Mouse (Mus musculus): ENCODE results near the gene Dnajc2. TPM values are rescaled to one million over a fixed set of nuclear protein-coding genes. Genes with fewer than 3 reads are reported as not detected.

Dnajc2 gene
- total RNA-seq (2018; cell fraction: chromatin; rRNA removed) = 10 to 100 TPM in 23 of 26 experiments, 1 to 10 TPM in 3; 5.3 to 84.5 (median 39.4) TPM
- total RNA-seq (2018; cell fraction: cytosol; rRNA removed) = 10 to 100 TPM; 27.2 to 86.7 (median 54.5) TPM
- total RNA-seq (2018; cell fraction: nucleus; rRNA removed) = 10 to 100 TPM in 22 of 26 experiments, 1 to 10 TPM in 4; 9.0 to 57.0 (median 29.3) TPM
- 34.1 to 81.4 TPM (median 62.3 TPM) in 3 replicates for polyA plus RNA-seq (2018)

DNA sequence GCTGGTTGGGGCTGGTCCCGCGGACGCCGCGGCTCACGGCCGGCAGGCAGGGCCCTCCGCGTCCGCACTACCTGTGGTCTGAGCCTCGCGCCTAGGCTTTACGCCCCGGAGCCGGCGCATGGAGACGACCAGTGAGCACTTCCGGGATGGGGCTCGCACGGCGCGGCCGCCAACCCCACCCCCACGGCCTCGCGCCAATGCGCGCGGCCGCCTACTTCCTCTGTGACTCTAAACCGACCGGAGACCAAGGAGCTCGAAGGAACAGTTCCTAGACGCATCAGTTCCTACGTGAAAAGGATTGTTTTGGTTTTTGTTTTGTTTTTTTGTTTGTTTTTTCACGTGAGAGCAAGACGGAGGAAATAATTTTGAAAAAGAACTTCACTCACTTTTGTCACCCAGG lies at the start of gene Dnajc2, which contains the start of gene Psmc2:
TSS of gene Dnajc2 (minus strand) at position 199 of the 400 bp plus-strand sequence.
TSS of gene Psmc2 (plus strand) at position 231 of the 400 bp plus-strand sequence.
- Histone ChIP-seq H3K27ac (peak within 1 kb of the TSS; percentile 56), H3K79me2 (ENCODE audit: inconsistent target) (peaks cover 53% of the 10 kb centered on the region), H3K4me3 (ENCODE audit: inconsistent target) (peak within 1 kb of the TSS; percentile 94), H3K36me3 (ENCODE audit: inconsistent target) (peaks cover 26% of the 10 kb centered on the region; the same call in 1 of the 2 replicates)
- WGBS (ENCODE audit: missing documents) = under 1% methylated on average over 36 of the region's 37 CpGs

DNA sequence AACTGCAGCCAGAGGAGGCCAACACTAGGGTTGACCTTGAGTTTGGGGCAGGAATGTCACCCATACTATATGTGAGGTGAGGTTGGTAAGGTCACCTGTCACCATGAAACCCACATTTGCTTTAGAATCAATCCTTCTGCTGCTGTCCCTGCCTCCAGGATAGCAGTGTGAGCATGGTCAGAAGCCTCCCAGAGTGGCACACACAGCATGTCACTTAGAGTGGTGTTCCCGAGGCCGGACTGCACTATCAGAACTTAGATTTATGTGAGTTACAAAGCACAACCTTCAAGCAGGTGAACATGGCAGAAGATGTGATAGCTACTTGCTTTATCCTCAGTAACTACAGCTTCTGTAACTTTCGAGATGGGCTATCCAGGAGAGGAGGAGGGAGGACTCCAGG lies 46.7 kb upstream of the Dnajc2 start:
- Histone ChIP-seq H3K27ac (no peak overlapping the region), H3K36me3 (ENCODE audit: inconsistent target) (no peaks in the 10 kb centered on the region), H3K79me2 (ENCODE audit: inconsistent target) (no peaks in the 10 kb centered on the region), H3K4me3 (ENCODE audit: inconsistent target) (no peak overlapping the region)
- WGBS (ENCODE audit: missing documents) = 84% methylated on average over 3 of the region's 3 CpGs

DNA sequence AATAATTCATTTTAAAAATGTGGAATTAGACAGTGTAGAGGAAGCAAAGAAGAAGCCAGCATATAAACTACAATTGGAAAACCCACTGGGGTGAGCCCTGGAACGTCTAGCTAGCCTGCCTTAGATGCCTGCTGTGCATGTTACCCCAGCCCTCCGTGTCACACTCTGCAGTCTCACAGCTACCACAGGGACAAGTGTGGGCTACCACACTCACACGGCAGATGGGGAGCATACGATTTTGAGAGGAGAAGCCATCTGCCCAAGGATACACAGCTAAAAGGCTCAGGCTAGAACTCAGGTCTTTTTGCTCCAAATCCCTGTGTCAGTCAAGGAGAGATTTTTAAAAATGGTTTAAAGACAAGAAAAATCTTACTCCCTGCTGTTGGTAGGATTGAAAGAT lies 43.8 kb upstream of the Dnajc2 start:
- Histone ChIP-seq H3K36me3 (ENCODE audit: inconsistent target) (no peaks in the 10 kb centered on the region), H3K4me3 (ENCODE audit: inconsistent target) (no peak overlapping the region), H3K79me2 (ENCODE audit: inconsistent target) (no peaks in the 10 kb centered on the region), H3K27ac (no peak overlapping the region)
- 93% methylated on average over 4 of the region's 4 CpGs for WGBS (ENCODE audit: missing documents)

DNA sequence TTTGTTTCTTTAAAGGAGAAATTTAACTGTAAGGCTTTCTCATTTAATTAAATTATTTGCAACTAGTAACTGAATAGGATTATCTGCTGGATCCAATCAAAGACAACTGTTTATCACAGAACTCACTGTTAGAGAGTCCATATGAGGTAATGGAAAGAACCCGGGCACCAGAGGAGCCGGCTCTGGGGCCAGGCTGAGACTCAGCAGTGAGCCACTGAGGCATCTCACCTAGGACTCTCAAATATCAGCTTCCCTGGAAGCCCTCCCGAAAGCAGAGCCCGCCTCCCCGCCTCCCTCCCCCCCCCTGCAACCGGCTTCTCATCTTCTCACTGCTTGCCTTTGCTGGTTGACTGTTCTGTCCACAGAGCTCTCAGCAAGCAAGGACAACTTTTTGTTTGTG lies 42.6 kb upstream of the Dnajc2 start:
- Histone ChIP-seq H3K27ac (no peak overlapping the region), H3K4me3 (ENCODE audit: inconsistent target) (no peak overlapping the region)
- 80% methylated on average over 5 of the region's 6 CpGs for WGBS (ENCODE audit: missing documents)

DNA sequence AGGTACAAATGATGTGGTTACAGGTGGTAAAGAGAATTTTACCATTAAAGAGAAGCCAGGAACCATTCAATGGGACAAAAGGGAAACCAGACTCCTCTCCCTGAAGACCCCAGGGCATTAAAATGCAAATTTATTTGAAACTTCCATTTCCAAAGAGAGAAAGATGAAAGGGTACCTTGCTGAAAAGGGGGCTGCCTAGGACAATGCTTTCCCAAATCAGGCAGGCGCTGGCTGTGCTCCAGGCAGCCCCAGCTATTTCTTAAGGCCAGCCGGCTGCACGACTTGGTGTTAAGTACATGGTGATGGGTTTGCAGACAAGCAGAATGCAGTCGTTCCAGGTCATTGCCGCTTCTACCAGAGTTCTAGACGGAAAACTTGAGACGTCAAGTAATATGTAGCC lies 41.3 kb upstream of the Dnajc2 start:
- Histone ChIP-seq H3K79me2 (ENCODE audit: inconsistent target) (no peaks in the 10 kb centered on the region), H3K36me3 (ENCODE audit: inconsistent target) (no peaks in the 10 kb centered on the region), H3K27ac (no peak overlapping the region), H3K4me3 (ENCODE audit: inconsistent target) (no peak overlapping the region)
- WGBS (ENCODE audit: missing documents) = 93% methylated on average over 7 of the region's 7 CpGs

More for the DNA sequence above, 42.6 kb upstream of the Dnajc2 start:
- Histone ChIP-seq H3K36me3 (ENCODE audit: inconsistent target) (no peaks in the 10 kb centered on the region), H3K79me2 (ENCODE audit: inconsistent target) (no peaks in the 10 kb centered on the region)

DNA sequence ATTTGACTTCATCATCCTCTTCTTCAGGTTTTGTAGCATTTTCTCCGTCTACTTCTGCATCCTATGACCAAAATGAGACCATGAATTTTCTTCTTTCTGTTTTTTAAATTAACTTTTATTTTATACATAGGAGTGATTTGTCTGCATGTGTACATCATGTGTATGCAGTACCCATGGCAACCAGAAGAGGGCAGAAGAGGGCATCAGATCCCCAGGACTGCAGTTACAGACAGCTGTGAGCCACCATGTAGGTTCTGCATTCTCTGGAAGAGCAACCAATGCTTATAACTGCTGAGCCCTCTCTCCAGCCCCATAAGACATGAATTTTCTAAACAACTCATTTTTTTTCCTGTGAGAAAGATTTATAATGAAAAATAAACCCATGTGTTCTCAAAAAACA lies 28.9 kb upstream of the Dnajc2 start:
- no peak overlapping the region for H3K4me3 ChIP-seq (ENCODE audit: inconsistent target)
- no peaks in the 10 kb centered on the region for H3K36me3 ChIP-seq (ENCODE audit: inconsistent target)
- WGBS (ENCODE audit: missing documents) = 88% methylated on average over 1 of the region's 1 CpGs
- H3K27ac ChIP-seq = no peak overlapping the region
- no peaks in the 10 kb centered on the region for H3K79me2 ChIP-seq (ENCODE audit: inconsistent target)

DNA sequence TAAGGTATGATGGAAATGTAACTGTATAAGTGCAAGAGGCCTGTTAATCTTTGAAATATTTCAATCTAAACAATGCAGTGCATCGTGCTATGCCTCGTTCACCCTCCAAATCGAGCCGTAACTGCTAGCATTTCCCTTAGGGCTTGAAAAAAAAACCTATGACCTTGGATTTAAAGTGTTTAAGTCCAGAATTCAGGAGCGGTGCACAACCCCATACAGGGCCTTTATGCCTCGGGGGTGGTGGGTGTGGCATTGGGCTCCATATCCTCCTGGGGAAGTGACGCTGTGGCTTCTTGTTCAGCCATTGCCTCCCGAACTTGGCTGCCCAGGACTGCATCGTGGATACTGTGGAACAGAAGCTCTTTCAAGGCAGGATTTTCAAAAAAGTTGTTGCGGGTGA lies 25.9 kb upstream of the Dnajc2 start:
- no peaks in the 10 kb centered on the region for H3K36me3 ChIP-seq (ENCODE audit: inconsistent target)
- no peak overlapping the region for H3K4me3 ChIP-seq (ENCODE audit: inconsistent target)
- no peaks in the 10 kb centered on the region for H3K79me2 ChIP-seq (ENCODE audit: inconsistent target)
- no peak overlapping the region for H3K27ac ChIP-seq
- WGBS (ENCODE audit: missing documents) = 84% methylated on average over 10 of the region's 10 CpGs

DNA sequence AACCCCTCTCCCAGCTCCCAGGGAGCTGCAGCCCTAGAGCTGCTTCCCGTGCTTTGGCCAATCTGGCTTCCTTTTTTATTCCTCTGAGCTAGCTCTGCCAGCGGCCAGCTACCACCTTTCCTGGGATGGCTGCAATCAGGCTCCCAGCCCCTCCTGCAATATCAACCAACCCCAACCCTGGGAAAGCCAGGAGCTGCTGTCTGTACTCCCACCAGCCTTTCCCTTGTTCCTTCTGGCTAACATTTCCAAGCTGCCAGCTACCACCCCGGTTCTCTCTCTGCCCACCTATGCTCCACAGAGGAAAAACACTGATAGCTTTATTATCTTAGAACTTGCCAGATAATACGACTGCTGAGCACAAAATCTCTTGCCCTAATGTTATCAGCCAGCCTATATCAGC lies 19.8 kb upstream of the Dnajc2 start:
- 90% methylated on average over 4 of the region's 4 CpGs for WGBS (ENCODE audit: missing documents)
- no peak overlapping the region for H3K4me3 ChIP-seq (ENCODE audit: inconsistent target)
- no peak overlapping the region for H3K27ac ChIP-seq
- no peaks in the 10 kb centered on the region for H3K79me2 ChIP-seq (ENCODE audit: inconsistent target)
- peaks cover 37% of the 10 kb centered on the region for H3K36me3 ChIP-seq (ENCODE audit: inconsistent target)

DNA sequence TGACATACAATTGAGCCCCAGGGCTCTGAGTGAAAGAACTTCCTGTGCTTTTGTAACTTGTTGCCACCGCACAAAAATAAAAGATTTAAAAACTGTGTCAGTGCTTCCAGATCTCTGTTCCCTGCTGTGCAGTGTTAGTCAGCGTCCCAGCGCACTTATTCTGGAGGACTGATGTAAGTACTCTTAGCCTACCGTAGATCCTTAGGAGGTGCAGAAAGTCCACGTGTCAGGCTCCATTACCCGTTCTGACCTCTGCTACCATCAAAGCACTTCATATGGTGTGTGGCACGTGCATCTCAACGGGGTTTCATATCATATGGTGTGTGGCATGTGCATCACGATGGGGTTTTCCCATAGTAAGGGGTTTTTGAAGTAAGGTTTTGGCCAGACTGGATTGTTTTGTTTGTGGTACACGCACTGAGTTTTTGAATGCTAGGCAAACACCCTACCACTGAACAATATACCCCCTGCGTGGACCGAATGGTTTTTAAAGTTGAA lies 18.7 kb upstream of the Dnajc2 start:
- H3K27ac ChIP-seq = no peak overlapping the region
- no peaks in the 10 kb centered on the region for H3K79me2 ChIP-seq (ENCODE audit: inconsistent target)
- H3K4me3 ChIP-seq (ENCODE audit: inconsistent target) = no peak overlapping the region
- 94% methylated on average over 12 of the region's 12 CpGs for whole genome bisulfite sequencing (ENCODE audit: missing documents)
- peaks cover 47% of the 10 kb centered on the region for H3K36me3 ChIP-seq (ENCODE audit: inconsistent target)

DNA sequence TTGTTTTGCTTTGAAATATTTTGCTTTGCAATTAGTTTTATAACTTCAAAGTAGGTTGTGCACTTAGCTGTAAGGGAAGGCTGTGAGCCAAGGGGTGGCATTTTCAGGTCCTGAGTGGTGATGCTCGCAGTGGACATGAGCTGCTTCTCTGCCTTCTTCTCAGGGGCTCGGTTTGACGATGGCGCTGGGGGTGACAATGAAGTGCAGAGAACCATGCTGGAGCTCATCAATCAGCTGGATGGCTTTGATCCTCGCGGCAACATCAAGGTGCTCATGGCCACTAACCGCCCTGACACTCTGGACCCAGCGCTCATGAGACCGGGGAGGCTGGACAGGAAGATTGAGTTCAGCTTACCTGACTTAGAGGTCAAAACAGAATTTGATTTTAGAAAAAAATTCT lies 17.9 kb upstream of the Dnajc2 start:
- Histone ChIP-seq H3K4me3 (ENCODE audit: inconsistent target) (no peak overlapping the region), H3K36me3 (ENCODE audit: inconsistent target) (peaks cover 51% of the 10 kb centered on the region), H3K27ac (no peak overlapping the region), H3K79me2 (ENCODE audit: inconsistent target) (no peaks in the 10 kb centered on the region)
- 98% methylated on average over 9 of the region's 9 CpGs for WGBS (ENCODE audit: missing documents)

DNA sequence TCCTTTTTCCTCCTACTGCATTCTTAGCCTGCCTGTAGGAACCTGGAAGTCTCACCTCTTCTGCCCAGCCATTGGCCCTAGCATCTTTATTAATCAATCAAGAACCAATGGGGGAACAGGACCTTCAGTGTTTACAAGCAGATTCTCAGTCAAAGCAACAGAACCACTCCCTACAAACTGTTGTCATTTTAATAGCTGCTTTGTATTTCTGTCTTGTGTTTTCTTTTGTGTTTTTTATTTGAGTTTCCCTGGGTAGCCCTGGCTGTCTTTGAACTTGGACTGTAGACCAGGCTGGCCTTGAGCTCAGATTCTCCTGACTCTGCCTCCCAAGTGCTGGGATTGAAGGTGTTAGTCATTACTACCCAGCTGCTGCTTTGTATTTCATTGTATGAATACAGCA lies 7.1 kb upstream of the Dnajc2 start:
- Histone ChIP-seq H3K27ac (no peak overlapping the region), H3K79me2 (ENCODE audit: inconsistent target) (peaks cover 82% of the 10 kb centered on the region), H3K36me3 (ENCODE audit: inconsistent target) (peaks cover 21% of the 10 kb centered on the region), H3K4me3 (ENCODE audit: inconsistent target) (no peak overlapping the region)

DNA sequence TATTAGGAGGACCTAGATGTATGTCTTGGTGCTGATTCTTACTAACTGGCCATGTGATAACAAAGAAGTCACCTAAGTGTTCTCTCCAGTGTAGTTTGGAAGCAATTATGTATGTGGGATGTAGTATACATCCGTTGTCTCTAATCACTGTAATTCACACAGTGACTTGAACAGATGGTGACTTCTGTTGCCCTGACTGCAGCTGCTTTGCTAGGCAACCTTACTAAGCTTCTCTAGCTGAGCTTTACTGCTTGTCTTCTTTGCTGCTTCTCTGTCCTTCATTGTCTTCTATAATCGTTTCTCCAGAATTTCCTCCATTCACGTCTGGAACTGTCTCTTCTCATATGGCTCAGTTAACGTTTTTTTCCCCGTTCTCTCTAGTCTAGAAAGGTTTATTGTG lies 4.0 kb upstream of the Dnajc2 start:
- Histone ChIP-seq H3K79me2 (ENCODE audit: inconsistent target) (peaks cover 82% of the 10 kb centered on the region), H3K36me3 (ENCODE audit: inconsistent target) (no peaks in the 10 kb centered on the region), H3K27ac (no peak overlapping the region), H3K4me3 (ENCODE audit: inconsistent target) (no peak overlapping the region)
- WGBS (ENCODE audit: missing documents) = 83% methylated on average over 5 of the region's 5 CpGs

DNA sequence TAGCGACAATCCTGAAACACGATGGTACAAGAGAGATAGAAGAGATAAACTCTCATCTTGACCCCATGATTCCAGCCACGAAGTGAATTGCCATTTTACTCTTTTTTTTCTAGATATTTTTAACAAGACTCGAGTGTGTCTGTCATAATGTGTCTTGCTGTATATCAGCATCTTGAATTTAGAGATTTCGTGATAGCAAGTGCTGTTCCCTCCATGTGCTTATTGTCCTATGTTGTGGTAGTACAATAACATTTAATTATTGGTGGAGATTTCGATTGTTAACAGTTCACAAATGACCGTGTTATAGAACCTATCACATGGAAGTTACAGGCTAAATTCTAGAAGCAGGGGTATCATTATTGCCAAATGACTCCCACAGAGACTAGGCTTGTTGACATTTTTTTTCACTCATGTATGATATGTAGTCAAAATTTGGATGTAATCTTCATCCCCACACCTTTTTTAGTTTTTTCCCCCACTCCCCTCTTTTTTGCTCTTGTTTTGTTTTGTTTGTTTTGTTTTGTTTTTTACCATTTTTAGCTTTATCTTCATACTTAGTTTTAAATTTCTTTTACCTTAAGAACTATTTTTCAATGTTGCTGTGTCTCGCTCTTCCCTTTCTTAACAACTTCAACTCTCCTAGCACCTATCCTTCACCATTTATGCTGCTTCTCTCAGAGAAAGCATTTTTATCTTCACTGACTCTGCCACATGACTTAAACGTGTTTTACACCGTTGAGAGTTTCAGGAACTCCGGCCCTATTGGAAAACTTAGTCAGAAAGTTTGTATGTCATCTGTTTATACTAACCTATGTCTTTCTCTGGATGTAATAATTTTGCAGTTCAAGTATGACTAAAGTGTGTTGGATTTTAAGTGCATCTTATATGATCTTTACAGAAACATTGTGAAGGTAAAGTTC lies 2.4 kb upstream of the Dnajc2 start:
- Histone ChIP-seq H3K4me3 (ENCODE audit: inconsistent target) (peak overlapping the region; percentile 94), H3K27ac (peak overlapping the region; percentile 56), H3K79me2 (ENCODE audit: inconsistent target) (peaks cover 77% of the 10 kb centered on the region), H3K36me3 (ENCODE audit: inconsistent target) (peaks cover 3% of the 10 kb centered on the region; the same call in 1 of the 2 replicates)
- WGBS (ENCODE audit: missing documents) = 36% methylated on average over 11 of the region's 11 CpGs

DNA sequence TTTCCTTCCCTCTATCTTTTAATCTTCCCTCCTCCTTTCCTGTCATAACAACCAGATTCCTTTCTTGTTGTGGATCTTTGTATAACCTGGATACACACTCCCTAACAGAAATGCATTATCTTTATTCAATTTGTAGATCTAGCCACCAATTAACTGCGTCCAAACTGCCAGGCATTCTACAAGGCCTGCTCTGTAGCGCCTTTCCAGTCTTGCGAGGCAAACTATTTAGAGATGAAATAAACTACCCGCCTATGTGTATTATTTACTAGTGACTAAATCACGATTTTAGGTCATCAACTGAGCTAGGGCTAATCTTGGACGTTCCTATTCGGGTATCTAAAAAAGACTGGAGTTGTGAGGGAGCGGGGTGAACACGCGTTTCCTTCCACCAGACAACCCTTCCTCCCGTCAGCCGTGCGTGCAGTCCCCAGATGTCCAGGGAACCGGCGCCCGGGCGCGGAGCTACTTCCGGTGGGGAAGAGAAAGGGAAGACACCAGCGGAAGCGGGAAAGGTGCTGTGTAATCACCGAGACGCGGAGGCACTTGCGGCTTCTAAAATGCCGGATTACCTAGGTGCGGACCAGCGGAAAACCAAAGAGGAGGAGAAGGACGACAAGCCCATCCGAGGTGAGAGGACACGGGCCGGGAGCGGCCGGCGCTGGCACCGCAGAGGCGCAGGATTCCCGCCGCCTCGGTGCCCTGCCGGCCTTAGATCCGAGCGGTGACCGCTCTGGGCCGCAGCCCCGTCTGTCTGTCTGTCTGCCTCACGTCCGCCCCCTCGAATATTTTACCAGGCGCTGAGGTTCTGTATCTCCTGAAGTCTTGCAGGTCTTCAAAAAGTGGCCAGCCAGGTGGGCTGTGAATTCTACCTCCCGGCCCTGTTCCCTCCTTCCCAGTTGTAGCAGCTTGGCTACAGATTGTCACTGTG lies 1.5 kb upstream of the Dnajc2 start:
- H3K4me3 ChIP-seq (ENCODE audit: inconsistent target) = peak overlapping the region; percentile 94
- peaks cover 12% of the 10 kb centered on the region; the same call in 1 of the 2 replicates for H3K36me3 ChIP-seq (ENCODE audit: inconsistent target)
- 3% methylated on average over 47 of the region's 51 CpGs for WGBS (ENCODE audit: missing documents)
- H3K27ac ChIP-seq = peak overlapping the region; percentile 56
- H3K79me2 ChIP-seq (ENCODE audit: inconsistent target) = peaks cover 68% of the 10 kb centered on the region
